Mouse (Mus musculus): ENCODE measurements around the gene Gpatch8.

GRCm38 (mm10) chr11:102599912-102600311 lies 43.7 kb upstream of the Gpatch8 start:
- TF ChIP-seq POLR2A (IDR thresholded peaks at IDR 0.05; ENCODE audit: borderline replicate concordance, extremely low read depth, low read depth, low read length), result no peak
- TF ChIP-seq CTCF (IDR thresholded peaks at IDR 0.05; ENCODE audit: insufficient read depth, low read length), result peak; percentile 40; the same call in 1 of the 2 replicates

Measured in lung, adult 2 months (tissue).